Mouse (Mus musculus) cerebellum, adult 11 months (tissue): ENCODE data around the gene Klrg2.
"Not testable (repeated sequence)": the region's sequence is repeated elsewhere in the genome, so short reads cannot be mapped to it uniquely, and the experiment has no call there.

Source experiments
- DNase-seq: peaks from one replicate; pipeline ENCODE4 v3.0.0; 2022

Klrg2 gene

GRCm38 (mm10) chr6:38636852-38637618 is at the start of gene Klrg2:
Gene Klrg2, minus strand, starts transcription at chr6:38637242.
- DNase-seq, result no peak

- no peak for DNase-seq
Observed at GRCm38 (mm10) chr6:38682532-38682931, 45.5 kb upstream of the Klrg2 start.

- no peak for DNase-seq
Observed at GRCm38 (mm10) chr6:38677629-38678028, 40.6 kb upstream of the Klrg2 start.

- no peak for DNase-seq
Observed at GRCm38 (mm10) chr6:38676723-38677122, 39.7 kb upstream of the Klrg2 start.

DNA sequence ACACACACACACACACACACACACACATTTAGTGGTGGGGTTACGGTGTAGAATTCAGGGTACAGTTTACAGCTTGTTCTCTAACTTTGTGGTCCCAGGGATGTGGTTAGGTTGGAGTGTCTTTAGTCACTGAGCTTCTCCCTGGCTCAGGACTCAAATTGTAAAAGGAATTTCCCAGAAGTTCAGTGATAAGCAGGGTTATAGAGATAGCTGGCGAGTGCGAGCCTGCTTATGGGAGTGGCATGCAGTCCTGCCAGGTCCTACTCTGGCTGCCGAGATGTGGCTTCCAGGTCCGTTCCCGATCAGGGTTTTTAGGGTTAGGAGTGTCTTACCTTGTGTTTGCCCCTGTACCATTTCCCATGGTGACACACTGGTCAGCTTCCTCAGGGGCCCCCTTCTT is 39.2 kb upstream of the Klrg2 start:
- no peak for DNase-seq

- no peak for DNase-seq
Observed at GRCm38 (mm10) chr6:38672011-38672410, 35.0 kb upstream of the Klrg2 start.

DNA sequence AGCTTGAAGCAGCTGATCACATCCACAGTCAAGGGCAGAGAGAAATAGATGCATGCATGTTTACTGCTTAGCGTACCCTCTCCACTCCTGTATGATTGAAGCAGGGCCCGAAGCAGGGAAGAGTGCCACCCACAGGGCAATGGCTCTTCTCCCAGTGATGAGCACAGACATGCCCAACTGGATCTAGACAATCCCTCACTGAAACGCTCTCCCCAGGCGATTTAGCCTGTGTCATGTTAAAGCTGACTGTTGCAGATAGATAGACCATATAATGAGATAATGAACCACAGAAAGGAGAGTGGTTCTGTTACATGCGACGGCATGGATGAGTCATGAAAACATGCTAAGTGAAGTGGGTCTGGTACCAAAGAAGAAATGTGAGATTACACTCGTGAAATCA is 34.2 kb upstream of the Klrg2 start:
- DNase-seq, result no peak

- DNase-seq, result not testable (repeated sequence)
Observed at GRCm38 (mm10) chr6:38670488-38670887, 33.4 kb upstream of the Klrg2 start.

DNA sequence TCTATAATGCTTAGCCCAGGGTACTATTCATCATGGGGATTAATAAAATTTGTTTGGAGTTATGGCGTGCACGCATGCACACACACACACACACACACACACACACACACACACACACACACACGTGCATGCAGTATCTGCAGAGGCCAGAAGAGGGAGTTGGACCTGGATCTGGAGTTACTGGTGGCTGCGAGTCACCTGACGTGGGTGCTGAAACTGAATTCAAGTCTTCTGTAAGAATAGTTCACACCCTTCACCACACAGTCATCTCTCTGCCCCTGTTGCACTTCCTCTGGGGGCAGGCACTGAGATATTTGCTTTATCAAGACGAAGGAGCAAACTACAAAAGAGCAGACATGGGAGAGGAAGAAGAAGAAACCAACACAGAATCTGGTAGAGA is 32.5 kb upstream of the Klrg2 start:
- no peak for DNase-seq

DNA sequence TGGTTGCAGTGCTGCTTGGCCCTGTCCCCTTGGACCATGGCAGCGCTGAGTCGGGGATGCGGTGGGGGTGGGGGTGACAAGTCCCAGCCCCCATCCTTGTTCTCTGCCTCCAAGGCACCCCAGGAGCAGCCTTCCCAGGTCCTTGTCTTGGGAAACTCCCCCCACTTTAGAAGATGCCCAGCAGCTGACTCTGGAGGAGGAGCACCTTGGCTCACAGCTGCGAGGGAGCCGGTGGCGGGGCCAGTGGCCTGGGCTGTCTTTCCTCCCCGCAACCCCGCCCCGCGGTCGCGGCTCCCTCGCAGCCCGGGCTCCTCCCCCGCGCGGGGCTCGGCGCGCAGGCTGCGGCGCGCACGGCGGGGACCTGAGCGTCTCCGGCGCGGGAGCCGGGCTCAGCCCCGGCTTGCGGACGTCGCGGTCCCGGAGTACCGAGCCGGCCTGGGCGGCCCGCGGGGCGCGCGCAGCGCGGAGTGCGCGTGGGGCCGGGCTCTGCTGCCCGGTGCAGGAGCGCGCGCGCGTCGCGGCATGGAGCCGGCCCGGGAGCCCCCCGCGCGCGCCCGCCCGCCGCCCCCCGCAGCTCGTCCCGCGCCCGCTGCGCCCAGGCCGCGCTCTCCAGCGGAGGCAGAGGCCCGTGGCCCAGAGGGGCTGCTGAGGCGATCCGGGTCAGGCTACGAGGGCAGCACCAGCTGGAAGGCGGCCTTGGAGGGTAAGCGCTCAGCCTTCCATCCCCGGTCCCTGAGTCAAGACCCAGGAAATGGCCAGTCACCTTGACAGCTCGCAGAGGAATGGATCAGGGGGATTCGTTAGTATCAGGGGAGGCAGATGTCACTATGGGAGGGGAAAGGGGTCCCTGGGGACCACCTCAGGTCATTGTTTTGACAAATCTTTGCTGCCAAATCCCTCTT is 25.9 kb upstream of the Klrg2 start, which contains the start of gene Clec2l:
Gene Clec2l, plus strand, starts transcription at position 356 of the 902 bp plus-strand sequence.
- DNase-seq, result peak; percentile 65

DNA sequence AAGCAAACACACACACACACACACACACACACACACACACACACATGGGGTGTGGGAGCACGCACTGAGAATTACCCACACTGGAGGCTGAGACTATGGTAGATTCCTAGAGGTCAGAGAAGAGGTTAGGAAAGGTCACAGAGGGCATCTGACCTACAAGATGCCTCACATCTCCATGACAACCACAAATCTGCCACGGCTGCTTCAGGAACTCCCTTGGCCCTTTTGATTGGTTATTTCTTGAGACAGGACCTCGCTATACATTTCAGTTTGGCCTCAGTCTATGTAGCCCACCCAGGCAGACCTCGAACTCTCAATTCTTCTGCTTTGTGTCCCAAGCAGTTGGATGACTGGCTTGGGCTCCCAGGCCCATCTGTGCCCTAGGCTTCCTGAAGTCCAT is 24.6 kb upstream of the Klrg2 start:
- DNase-seq, result no peak

DNA sequence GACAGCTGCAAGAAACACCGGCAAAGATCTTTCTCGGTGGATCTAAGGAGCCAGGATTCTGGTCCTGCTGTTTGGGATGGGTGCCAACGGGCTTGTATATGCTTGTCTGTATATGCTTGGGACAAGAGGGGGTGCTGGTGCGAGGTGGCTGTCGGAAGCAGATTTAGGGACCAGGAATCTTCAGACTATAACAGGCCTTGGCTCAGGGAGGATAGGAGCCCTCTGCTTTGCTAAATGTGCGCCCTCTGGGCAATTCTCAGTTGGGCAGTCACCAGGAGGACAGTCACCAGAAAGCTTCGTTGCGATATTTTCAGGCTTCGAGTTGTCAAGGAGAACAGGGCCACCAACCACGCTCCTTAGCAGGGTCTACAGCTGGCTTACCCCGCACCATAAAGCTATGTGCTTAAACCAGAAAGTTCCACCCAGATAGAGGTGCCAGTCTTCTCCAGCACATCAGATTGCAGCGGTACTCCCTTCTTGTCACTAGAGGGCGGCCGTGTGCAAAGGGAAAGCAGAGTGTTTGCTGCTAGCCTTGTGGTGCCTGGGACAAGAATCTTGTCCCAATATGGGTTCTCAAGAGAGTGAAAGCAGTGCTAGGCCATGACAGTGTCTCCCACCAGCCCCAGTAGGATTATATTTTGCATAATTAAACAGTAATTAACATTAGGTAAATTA is 13.4 kb upstream of the Klrg2 start:
- peak; percentile 57 for DNase-seq

DNA sequence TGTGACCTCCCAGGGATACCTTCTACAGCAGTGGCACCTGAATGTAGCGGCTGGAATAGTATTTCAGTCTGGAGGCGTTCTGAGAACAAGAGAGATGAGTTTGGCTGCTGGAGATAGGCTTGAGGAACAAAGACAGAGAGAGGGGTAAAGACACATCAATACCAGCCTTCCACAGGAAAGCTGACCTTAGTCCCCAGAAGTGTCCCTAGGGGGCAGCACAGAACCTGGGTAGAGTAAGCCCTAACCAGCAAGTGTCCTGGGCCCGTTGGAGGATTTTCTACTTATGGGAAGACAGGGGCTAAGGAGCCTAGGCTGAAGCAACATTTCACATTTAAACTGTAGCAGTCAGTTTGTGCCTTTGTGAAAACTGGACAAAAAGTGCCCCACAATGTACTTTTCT is 12.5 kb upstream of the Klrg2 start:
- DNase-seq, result no peak

- no peak for DNase-seq
Observed at GRCm38 (mm10) chr6:38643039-38643438, 6.0 kb upstream of the Klrg2 start.

DNA sequence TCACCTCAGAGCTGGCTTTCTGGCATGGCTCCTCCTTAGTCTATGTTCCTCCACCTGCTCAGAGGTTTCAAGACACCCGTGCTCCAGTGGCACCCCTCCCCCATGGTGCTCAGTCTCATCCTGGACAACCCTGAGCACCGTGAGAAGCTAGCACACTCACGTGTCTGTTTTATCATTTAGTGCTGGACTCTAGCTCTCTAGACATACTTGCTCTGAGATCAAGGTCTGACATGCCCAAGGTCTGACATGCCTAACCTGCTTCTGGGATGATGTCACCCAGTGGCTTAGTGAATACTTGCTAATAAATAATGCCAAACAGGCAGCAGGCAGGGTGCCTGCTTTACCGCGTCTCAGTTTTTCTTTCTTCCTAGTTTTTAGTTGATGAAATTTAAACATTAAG is 5.6 kb upstream of the Klrg2 start:
- no peak for DNase-seq

GRCm38 (mm10) chr6:38641645-38642044 is 4.6 kb upstream of the Klrg2 start:
- DNase-seq, result no peak

DNA sequence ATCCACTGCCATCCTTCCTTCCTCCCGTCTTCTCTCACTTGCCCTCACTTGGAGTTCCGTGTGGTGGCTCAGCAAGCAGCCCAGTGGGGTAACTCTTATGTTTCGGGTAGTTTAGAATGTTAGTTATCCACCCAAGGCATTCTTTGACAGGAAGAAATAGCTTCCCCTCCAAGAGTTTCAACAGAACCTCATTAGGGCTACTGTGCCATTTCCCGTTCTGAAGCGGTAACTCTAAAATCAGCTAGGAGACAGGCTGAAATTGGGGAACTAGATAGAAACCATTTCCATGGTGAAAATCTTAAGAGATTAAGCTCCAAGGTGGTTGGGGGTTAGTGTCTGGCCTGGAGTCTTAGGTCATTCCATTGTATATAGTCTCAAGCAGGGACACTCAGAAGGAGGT is 4.2 kb upstream of the Klrg2 start:
- no peak for DNase-seq

- DNase-seq, result no peak
Observed at GRCm38 (mm10) chr6:38640401-38640800, 3.4 kb upstream of the Klrg2 start.

GRCm38 (mm10) chr6:38635941-38636851 is 846 bp downstream of the Klrg2 start:
- no peak for DNase-seq

DNA sequence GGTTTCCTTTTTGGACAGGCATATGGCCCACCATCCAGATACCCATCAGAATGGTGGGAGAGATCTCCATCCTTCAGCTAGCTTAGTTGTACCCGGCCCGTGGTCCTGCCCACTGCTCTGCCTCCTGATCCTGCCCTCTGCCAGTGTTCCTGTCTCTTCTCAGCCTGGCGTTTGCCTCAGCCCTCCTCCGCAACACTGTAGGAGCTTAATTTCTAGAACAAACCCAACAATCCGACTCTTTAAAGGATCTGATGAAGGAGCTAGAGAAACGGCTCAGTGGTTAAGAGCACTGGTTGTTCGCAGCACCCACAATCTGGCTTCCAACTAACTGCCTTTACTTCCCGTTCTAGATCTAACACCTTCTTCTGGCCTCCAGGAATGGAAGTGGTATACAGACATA is 2.6 kb downstream of the Klrg2 start:
- DNase-seq, result no peak

DNA sequence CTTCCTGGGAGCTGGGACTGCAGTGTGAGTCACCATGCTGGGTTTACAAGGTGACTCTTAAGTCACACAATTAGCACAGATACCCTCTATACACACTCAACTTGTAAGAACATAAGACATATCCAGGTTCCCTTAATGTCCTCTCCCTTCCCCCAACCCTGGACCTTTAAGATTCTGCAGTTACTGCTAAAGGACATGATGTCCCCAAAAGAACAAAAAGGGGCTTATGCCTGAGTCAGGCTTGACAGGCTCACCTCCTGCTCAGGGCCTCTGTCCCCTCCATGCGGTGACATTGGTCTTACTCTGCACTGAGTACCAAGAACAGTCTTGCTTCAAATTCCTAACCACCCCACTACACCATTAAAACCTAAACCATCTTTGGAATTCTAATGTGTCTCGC is 4.2 kb downstream of the Klrg2 start:
- DNase-seq, result no peak

GRCm38 (mm10) chr6:38629556-38629955 is 7.5 kb downstream of the Klrg2 start:
- no peak for DNase-seq
